Mouse (Mus musculus) left cerebral cortex, postnatal 10 days (tissue): Measurements from ENCODE around the gene Kif17. TPM values are rescaled to one million over a fixed set of nuclear protein-coding genes. Genes with fewer than 3 reads are reported as not detected.

Source experiments
- DNase-seq, 2 experiments: peaks; one replicate each; pipeline ENCODE4 v3.0.0; 2021 to 2022; ENCODE audit warnings: low spot score in 2 of 2, mixed read lengths in 1 of 2; ENCODE audit errors: extremely low spot score in 1 of 2
- intact Hi-C: fragments of 180-260 bp; cut with DNase I; formaldehyde crosslinking; loops from one replicate; pipeline ENCODE4 v1.15.1; 2025
- total RNA-seq, 2 experiments: library from RNA; stranded (reverse); gene quantifications; 2 replicates each; pipeline ENCODE4 v1.2.3; 2021

Gene Kif17
- total RNA-seq, result 10 to 100 TPM; 15.1 to 15.4 TPM

DNA sequence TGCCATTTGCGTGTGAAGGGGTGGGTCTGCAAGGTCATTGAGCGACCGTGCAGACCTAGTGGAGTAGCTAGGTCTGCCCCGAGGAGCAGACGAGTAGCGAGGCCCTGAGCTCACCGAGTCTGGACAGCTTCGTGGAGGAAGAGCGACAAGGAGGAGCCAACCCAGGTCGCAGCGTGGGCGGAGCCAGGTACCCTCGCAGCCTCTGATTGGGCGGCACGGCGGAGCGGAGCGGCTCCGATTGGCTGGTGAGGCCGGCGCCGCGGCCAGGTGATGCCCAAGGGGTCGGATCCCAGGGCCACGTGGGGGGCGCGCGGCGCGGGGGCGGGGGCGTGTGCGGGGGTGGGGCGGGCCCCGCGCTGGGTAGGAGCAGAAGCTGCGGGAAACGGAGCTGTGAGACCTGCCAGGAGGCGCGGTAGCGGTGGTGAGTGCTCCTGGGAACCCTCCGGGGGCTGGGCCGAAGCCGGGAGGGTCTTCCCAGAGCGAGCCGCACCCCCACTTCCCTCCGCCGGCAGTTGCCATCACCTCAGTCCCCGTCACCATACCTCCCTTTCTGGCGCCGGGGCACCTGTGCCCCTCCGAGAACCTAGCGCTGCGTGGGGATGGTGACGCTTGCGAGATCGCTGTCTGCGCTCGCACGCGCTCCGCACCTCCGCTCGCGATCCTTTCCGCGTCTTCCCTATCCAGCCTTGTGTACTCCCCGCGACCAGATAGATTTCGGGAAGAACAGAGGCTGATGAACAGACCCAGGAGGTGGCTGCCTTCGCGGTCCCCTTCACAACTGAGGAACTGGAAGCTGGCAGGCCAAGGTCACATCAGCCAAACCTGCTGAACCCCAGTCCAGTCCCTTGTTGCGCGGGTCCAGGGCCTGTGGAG is at the start of gene Kif17, which contains the start of gene Sh2d5:
Gene Kif17, plus strand, starts transcription at position 348 of the 873 bp plus-strand sequence.
Gene Sh2d5, plus strand, starts transcription at position 316 of the 873 bp plus-strand sequence.
- intact Hi-C loops, result no loop called here
- DNase-seq, result peak; percentile 84 to 90

DNA sequence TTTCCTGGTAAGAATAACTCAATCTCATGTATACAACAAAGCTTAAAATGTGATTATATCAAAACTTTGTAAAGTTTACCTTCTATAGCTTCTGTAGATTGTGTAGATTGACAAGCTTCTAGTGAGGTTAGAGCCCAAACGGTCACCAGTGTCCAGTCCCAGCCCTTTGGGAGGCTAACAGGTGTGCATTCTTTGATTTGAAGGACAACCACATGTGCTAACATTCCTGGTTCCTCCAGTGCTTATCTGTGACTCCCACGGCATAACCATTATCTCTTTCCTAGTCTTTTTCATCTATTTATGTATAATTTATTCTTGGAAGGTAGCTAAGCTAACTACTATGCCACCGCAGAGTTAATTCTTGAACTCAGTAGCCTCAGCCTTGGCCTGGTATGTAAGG is 49.5 kb upstream of the Kif17 start:
- no peak for DNase-seq
- intact Hi-C loops, result no loop called here

- intact Hi-C loops, result no loop called here
- no peak for DNase-seq
These were observed 48.5 kb upstream of the Kif17 start for GRCm38 (mm10) chr4:138201696-138202095.

GRCm38 (mm10) chr4:138210116-138210515 is 40.1 kb upstream of the Kif17 start:
- no peak for DNase-seq
- intact Hi-C loops, result no loop called here

- DNase-seq, result no peak
- intact Hi-C loops, result no loop called here
These were observed 36.4 kb upstream of the Kif17 start for GRCm38 (mm10) chr4:138213861-138214260.

GRCm38 (mm10) chr4:138215671-138216199 is 34.5 kb upstream of the Kif17 start:
- no peak for DNase-seq
- intact Hi-C loops, result no loop called here

DNA sequence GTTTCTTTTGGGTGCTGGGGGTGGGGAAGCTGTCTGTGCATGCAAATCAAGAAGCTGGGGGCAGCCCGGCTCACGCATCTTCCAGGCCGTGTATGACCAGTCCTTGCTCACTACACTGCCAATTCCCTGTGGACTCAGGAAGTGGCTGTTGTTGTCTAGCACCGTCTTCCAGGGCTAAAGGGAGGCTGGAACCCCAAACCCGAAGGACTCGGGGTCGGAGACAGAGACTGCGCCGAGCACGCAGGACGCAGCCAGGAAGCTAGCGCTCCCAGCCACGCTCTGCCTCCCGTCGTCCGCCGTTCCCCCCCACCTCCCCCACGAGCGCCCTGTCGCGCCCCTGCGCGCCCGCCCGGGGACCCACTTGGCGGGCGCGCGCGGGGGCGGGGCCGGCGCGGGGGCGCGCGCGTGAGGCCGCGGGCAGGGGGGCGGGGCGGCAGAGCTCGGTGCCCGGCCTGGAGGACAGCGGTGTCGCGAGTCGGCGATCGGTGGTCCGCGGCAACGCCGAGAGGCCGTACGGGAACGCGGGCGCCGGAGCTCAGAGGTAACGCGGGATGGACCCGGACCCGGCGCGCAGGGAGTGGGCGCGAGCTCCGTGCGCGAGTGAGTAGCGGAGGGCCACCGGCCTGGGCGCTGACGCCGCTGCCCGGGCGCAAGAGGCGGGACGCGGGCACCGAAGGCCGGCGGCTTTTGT is 33.9 kb upstream of the Kif17 start, which contains the start of gene Hp1bp3:
Gene Hp1bp3, plus strand, starts transcription at position 97 of the 691 bp plus-strand sequence.
- intact Hi-C loops, result no loop called here
- DNase-seq, result peak; percentile 40 to 87

DNA sequence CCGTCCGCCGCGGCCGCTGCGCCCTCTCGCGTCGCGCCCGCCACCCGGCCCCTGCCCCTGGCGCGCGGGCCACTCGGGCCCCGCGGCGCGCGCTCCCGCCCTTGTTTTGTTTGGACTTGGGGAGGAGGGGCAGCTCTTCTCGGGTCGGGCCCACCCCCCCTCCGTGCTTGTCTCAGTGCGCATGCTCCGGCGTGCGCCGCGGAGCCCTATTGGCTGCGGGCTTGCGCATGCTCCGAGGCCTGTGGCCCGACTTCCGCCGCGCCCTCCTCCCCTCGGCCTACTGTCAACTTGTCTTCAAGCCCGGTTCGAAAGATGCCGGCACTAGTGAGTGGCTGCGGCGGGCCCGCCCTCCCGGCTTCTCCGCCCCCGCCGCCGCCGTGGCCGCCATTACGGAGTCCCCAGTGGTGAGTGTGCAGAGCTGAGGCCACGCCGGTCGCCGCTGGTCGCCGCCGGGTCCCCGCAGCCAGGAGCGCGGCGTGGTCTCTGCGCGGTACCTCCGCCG is 33.3 kb upstream of the Kif17 start:
- intact Hi-C loops, result no loop called here
- peak; percentile 96 to 98 for DNase-seq

DNA sequence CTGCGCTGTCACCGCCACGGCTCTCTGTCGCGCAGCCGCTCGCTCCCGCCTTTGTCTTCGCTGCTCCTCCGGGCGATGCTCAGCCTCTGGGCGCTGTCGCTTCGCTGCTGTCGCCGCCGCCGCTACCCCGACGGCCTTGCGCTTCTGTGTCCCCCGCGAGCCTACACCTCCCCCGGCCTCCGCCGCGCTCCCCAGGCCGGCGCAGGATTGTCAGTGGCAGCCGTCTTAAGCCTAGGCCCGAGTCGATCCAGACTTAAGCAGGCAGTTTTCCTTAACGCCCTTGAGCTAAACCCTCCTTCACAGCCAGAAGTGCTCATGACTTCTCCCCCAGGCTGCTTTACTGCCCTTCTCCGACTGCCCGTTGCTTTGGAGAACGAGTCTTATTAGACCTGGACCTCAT is 32.8 kb upstream of the Kif17 start:
- DNase-seq, result no peak
- intact Hi-C loops, result no loop called here

DNA sequence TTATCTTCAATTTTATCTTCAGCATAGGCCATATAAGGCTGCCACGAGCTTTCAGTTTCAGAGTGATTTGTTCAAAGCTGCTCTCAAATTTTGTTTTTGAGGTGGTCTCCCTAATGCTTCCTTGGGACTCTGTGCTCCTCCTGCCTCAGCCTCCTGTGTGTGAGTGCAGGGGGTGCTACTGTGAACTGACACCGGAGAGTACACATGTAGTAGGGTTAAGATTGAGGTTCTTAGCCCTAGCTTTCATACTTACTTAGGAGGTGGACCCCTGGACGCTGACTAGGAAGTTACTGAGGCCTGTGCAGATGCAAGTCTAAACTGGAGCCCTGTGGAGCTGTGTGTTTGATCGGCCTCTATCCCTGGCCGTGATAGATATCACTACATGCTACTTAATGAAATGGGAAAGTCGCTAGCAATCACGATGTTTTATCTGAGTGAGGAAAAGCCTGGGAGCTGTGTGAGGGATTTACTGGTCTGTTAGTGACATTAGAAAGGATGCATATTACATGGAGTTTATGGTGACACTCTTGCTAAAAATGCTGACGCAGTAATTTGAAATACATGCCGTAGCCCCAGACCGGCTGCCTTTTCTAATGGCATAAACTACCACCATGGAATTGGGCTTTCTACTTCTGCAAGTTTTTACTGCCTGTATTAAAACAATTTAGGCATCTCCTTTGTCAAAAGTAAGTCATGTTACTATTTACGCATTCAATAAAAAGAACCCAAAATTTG is 32.1 kb upstream of the Kif17 start:
- no peak for DNase-seq
- intact Hi-C loops, result no loop called here

- no peak for DNase-seq
- intact Hi-C loops, result no loop called here
These were observed 30.9 kb upstream of the Kif17 start for GRCm38 (mm10) chr4:138219331-138219730.

- no peak for DNase-seq
- intact Hi-C loops, result no loop called here
These were observed 29.5 kb upstream of the Kif17 start for GRCm38 (mm10) chr4:138220761-138221160.

DNA sequence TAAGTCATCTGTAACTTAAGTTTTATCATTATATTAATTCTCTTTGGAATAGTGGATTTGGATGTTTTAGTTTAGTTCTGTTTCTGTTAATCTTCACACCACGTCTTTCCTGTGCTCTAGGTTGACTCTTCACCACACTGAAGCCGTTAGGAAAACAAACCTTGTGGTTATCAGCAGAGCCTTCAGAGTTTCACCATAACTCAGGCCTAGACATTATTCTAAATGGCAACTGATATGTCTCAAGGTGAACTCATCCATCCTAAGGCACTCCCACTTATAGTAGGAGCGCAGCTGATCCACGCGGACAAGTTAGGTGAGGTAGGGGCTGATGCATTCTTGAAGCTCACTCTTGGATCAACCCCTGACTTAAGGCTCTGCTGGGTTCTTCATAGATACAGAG is 28.8 kb upstream of the Kif17 start:
- no peak for DNase-seq
- intact Hi-C loops, result no loop called here

DNA sequence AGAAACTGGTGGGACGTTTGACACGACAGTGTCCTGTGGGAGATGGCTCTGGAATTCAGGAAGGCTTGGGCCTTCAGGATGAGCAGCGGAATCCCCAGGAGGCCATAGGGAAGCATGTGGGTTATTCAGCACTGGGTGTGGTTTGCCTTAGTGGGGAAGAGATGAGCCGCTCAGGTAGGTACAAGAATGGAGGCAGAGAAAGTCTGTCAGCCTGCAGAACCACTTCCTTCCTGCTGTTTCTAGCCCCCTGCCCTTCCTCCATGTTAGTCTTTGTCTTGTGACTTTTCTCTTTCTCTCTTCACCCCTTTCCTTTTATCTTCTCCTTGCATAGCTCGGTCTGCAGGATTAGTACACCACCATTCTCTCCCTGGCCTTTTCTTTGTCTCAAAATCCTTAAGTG is 27.8 kb upstream of the Kif17 start:
- intact Hi-C loops, result no loop called here
- DNase-seq, result no peak

DNA sequence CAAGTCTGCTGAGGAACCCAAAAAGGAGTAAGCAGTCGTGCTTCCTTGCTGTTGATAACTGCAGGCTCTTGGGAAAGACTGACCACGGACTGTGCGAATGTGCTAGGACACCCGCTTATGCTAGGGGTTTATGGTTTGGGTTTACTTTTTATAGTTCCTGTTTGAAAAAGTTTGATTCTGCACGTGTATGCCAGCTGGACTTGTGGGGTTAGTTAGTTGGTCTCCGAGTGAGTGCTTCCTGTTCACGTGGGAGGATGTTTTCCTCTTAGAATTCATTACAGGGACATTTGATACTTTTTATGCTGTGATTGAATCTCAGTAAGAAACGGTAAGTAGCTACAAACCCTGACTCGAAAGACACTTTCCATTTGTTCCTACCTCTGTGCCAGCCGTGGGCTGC is 26.6 kb upstream of the Kif17 start:
- intact Hi-C loops, result no loop called here
- no peak for DNase-seq

DNA sequence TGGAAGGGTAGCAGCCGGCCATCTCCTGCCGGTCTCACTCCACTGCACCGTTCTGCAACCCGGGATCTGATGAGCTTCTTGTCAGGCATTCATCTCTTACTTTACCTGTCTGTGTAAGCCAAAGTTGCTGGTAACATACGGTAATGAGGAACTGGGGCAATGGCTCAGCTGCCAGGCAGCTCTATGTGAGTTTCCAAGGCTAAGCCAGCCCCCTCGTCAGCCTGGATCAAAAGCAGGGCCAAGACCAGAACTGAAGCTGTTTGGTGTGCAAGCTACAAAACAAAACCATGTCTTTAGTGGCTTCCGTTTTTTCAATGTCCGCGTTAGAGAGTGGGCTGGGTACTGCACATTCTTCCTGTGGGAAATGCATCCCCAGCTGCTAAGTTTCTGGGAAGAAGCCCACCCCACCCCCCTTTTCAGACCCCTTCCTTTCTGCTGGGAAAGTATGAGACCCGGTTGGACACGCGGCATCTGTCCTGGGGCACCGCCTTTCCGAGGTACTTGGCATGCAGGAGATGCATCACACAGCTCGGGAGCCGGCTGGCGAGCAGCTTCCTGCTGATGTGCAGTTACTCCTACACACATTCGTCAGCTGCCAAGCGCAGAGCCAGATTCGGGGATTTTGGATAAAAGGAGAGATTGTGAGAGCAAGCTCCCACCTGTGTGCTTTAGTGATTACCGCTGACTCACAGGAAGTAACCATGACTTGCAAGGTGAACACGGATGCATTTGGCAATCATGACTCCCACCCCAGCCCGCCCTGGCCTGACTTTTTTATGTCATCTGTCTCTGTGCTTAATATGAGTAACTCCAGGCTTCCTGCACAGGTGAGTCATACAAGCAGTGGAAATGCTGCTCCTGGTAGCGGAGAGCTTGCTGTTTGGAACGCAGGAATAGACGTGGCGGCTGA is 3.2 kb upstream of the Kif17 start:
- DNase-seq, result peak; percentile 70 to 71
- intact Hi-C loops, result no loop called here

GRCm38 (mm10) chr4:138251819-138252218 is 1.6 kb downstream of the Kif17 start:
- intact Hi-C loops, result no loop called here
- DNase-seq, result peak in 1 of 2 experiments; percentile 66

GRCm38 (mm10) chr4:138252231-138252630 is 2.0 kb downstream of the Kif17 start:
- intact Hi-C loops, result no loop called here
- DNase-seq, result no peak
